ENCODE assay signal across 14 mouse cellular contexts in genomic region chr7:125838078-125838742, GRCm38 (mm10).
A peak's percentile ranks its signal among the peaks of the same experiment; 100 is the strongest.
DNase-seq lines count a peak whose midpoint lies in the region; ATAC-seq and TF ChIP-seq lines count a peak whose summit lies in the region.
"Had no signal": no experiment of that assay in that cellular context is flagged by ENCODE, and none has a peak within 500 bp of the region (broad histone marks: within the 10 kb centered on the region; RNA-seq: fewer than 3 reads in every experiment).

No protein-coding gene starts in this region.

- no peak overlapping the region for H3K4me3 ChIP-seq in lung, embryonic 14.5 days (ENCODE audit: low read depth, low read length)
- no peak overlapping the region for H3K4me3 ChIP-seq in forebrain, embryonic 15.5 days
- H3K4me3 ChIP-seq in limb, embryonic 12.5 days (replicated peaks) = no peak overlapping the region
- no peak overlapping the region for H3K4me3 ChIP-seq in neural tube, embryonic 15.5 days (replicated peaks)
- H3K4me3 ChIP-seq: intestine, embryonic 15.5 days had no signal

- H3K4me2 ChIP-seq in lung, embryonic 14.5 days = no peak overlapping the region
- H3K4me2 ChIP-seq in forebrain, embryonic 15.5 days (replicated peaks) = no peak overlapping the region
- H3K4me2 ChIP-seq in limb, embryonic 12.5 days = peak overlapping the region; percentile 1; the same call in 1 of the 2 replicates
- no peak overlapping the region for H3K4me2 ChIP-seq in neural tube, embryonic 15.5 days
- H3K4me2 ChIP-seq: intestine, embryonic 15.5 days had no signal

- no peaks in the 10 kb centered on the region for H3K27me3 ChIP-seq in lung, embryonic 14.5 days (ENCODE audit: insufficient read depth, low read length)
- no peaks in the 10 kb centered on the region for H3K27me3 ChIP-seq in forebrain, embryonic 15.5 days
- no peaks in the 10 kb centered on the region for H3K27me3 ChIP-seq in limb, embryonic 12.5 days
- H3K27me3 ChIP-seq in neural tube, embryonic 15.5 days (replicated peaks) = no peaks in the 10 kb centered on the region
- H3K27me3 ChIP-seq: CH12.LX; intestine, embryonic 15.5 days had no signal

- intact Hi-C loops in gastrocnemius, postnatal 14 days (cut with DNase I; ENCODE audit: low total_unique reads) = no loop called here

- peak; percentile 15 for DNase-seq in lung, embryonic 14.5 days
- DNase-seq in lung, postnatal 25 days (ENCODE audit: low spot score) = no peak
- no peak for DNase-seq in spleen, adult 18-20 months
- DNase-seq in gastrocnemius, postnatal 14 days = no peak
- DNase-seq in right cerebral cortex, postnatal 4 days = no peak
- DNase-seq: kidney, postnatal 36 days; left cerebral cortex, postnatal 4 days; lung, postnatal 14 days; right cerebral cortex, postnatal 14 days had no signal

- H3K36me3 ChIP-seq in lung, embryonic 14.5 days (ENCODE audit: insufficient read depth) = peaks cover 6% of the 10 kb centered on the region; the same call in 1 of the 2 replicates
- no peaks in the 10 kb centered on the region for H3K36me3 ChIP-seq in forebrain, embryonic 15.5 days
- peaks cover 15% of the 10 kb centered on the region for H3K36me3 ChIP-seq in limb, embryonic 12.5 days
- H3K36me3 ChIP-seq in neural tube, embryonic 15.5 days = peaks cover 6% of the 10 kb centered on the region; the same call in 1 of the 2 replicates
- H3K36me3 ChIP-seq: intestine, embryonic 15.5 days had no signal

- no peak overlapping the region; the same call in 1 of the 2 replicates for H3K9ac ChIP-seq in lung, embryonic 14.5 days
- H3K9ac ChIP-seq in forebrain, embryonic 15.5 days (replicated peaks) = no peak overlapping the region
- H3K9ac ChIP-seq in limb, embryonic 12.5 days (replicated peaks) = peak overlapping the region; percentile 6; the same call in 1 of the 2 replicates
- H3K9ac ChIP-seq in neural tube, embryonic 15.5 days (replicated peaks) = no peak overlapping the region
- H3K9ac ChIP-seq: intestine, embryonic 15.5 days had no signal

- no peak for ATAC-seq in lung, embryonic 14.5 days (ENCODE audit: insufficient read depth)
- ATAC-seq in forebrain, embryonic 15.5 days (replicated peaks) = peak; percentile 61
- peak; percentile 47; the same call in 1 of the 2 replicates for ATAC-seq in limb, embryonic 12.5 days (ENCODE audit: insufficient number of reproducible peaks, insufficient read depth, low FRiP score, low TSS enrichment, low read depth)
- ATAC-seq in neural tube, embryonic 15.5 days (ENCODE audit: low FRiP score) = 0 out of 2 replicates have a peak, but pooled peaks have one; percentile 59
- ATAC-seq: intestine, embryonic 15.5 days had no signal

- no peaks in the 10 kb centered on the region for H3K4me1 ChIP-seq in lung, embryonic 14.5 days (ENCODE audit: insufficient read depth)
- H3K4me1 ChIP-seq in forebrain, embryonic 15.5 days = peaks cover 15% of the 10 kb centered on the region
- H3K4me1 ChIP-seq in limb, embryonic 12.5 days (replicated peaks) = peaks cover 20% of the 10 kb centered on the region
- H3K4me1 ChIP-seq in neural tube, embryonic 15.5 days = peaks cover 18% of the 10 kb centered on the region
- H3K4me1 ChIP-seq: intestine, embryonic 15.5 days had no signal

- H3K27ac ChIP-seq in lung, embryonic 14.5 days (ENCODE audit: low read depth) = no peak overlapping the region
- H3K27ac ChIP-seq in forebrain, embryonic 15.5 days (replicated peaks) = peak overlapping the region; percentile 70
- peak overlapping the region; percentile 83 for H3K27ac ChIP-seq in limb, embryonic 12.5 days
- peak overlapping the region; percentile 63 for H3K27ac ChIP-seq in neural tube, embryonic 15.5 days (replicated peaks)
- H3K27ac ChIP-seq: intestine, embryonic 15.5 days had no signal

- no peak for TF ChIP-seq CTCF in lung, embryonic 14.5 days (IDR thresholded peaks at IDR 0.05; ENCODE audit: low read depth)

- WGBS in lung, embryonic 14.5 days = 44% methylated on average over 5 of the region's 5 CpGs
- WGBS in forebrain, embryonic 15.5 days = 15% methylated on average over 5 of the region's 5 CpGs
- 16% methylated on average over 5 of the region's 5 CpGs for WGBS in limb, embryonic 12.5 days
- WGBS in neural tube, embryonic 15.5 days = 26% methylated on average over 5 of the region's 5 CpGs

- no peaks in the 10 kb centered on the region for H3K9me3 ChIP-seq in lung, embryonic 14.5 days (ENCODE audit: low read depth, low read length)
- H3K9me3 ChIP-seq in forebrain, embryonic 15.5 days = no peaks in the 10 kb centered on the region
- H3K9me3 ChIP-seq in limb, embryonic 12.5 days = no peaks in the 10 kb centered on the region
- no peaks in the 10 kb centered on the region for H3K9me3 ChIP-seq in neural tube, embryonic 15.5 days (replicated peaks)
- H3K9me3 ChIP-seq: intestine, embryonic 15.5 days had no signal
